Mouse (Mus musculus): ENCODE data around the gene Syvn1.

Gene Syvn1

DNA sequence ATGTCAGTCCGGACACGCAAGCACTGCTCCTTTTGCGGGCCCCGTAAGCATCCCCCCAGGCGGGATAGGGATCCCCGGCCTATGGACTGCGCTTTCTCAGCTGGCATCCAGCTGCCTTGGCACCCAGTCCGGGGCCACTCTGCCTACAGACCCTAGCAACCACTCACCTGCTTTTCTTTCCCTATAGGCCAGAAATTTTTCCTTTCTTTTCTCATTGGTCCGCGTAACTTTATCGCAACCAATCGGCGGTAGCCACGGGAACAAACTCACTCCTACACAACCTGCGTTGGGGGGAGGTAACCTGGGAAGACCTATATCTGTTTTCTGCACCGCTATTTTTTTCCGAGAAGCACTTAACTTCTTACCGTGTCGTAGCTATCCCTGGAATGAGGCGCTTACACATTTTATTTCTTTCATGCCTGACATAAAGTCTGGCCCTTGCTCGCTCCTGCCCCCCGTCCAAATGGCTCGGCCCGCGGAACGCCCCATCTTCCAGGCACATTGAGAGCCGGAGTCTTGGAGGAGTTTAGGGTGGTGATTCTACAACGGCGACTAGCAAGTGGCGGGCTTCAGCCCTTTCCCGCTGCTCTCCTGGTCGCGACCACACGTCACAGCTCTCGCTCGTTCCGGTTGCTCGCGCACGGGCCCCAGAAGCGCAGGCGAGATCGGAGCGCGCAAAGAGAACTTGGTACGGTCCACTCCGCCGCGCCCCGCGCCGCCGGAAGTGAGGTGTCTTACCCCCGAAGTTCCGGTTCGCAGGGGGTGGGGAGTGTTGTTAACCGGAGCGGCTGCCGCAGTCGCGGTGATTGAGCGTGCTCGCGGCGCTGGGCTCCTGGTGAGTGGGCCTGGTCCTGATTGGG is at the start of gene Syvn1:
TSS of gene Syvn1 (plus strand) at position 283 of the 860 bp plus-strand sequence.
- DNase-seq = peak; percentile 94

GRCm38 (mm10) chr19:5998180-5998579 is 48.2 kb upstream of the Syvn1 start:
- DNase-seq = no peak

- DNase-seq = no peak
Observed at GRCm38 (mm10) chr19:5999969-6000368, 46.4 kb upstream of the Syvn1 start.

GRCm38 (mm10) chr19:6005541-6005940 is 40.8 kb upstream of the Syvn1 start:
- DNase-seq = no peak

DNA sequence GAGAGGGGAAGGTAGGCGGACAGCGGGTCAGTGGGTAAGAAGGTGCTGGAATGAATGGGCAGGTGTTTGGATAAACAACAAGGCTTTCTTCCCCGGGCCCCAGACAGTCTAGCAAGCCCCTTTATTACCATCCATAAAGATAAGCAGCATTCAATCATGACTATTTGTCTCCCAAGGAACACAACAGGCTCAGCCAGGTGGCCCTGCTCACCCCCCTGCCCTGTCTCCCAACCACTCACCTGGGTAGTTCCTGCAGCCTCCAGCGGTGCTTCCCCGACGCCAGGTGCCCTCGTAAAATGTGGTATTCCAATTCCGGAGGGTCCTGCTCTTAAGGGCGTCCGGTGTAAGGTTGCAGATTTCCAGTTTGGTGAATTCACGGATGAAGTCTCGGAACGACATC is 39.4 kb upstream of the Syvn1 start:
- DNase-seq = no peak

- no peak for DNase-seq
Observed at GRCm38 (mm10) chr19:6009137-6009536, 37.2 kb upstream of the Syvn1 start.

DNA sequence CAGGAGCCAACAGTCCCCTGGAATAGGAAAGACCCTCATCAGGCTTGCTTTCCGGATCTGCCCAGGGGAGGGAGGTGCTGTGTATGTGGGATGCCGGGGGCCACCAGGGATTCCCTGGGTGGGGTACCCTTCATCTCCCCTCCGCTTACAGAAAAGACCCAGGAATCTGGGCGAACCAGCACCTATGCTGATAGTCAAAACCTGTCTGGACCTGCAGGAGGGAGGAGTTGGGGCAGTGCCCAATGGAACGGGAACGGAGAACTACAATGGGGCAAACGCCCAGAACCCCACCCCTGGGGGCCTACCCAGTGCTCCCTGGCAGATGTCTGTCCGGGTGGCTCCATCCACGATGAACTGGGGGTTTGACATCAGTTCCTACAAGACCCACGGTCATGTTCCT is 32.7 kb upstream of the Syvn1 start:
- DNase-seq = peak; percentile 34

GRCm38 (mm10) chr19:6014991-6015510 is 31.3 kb upstream of the Syvn1 start:
- no peak for DNase-seq

DNA sequence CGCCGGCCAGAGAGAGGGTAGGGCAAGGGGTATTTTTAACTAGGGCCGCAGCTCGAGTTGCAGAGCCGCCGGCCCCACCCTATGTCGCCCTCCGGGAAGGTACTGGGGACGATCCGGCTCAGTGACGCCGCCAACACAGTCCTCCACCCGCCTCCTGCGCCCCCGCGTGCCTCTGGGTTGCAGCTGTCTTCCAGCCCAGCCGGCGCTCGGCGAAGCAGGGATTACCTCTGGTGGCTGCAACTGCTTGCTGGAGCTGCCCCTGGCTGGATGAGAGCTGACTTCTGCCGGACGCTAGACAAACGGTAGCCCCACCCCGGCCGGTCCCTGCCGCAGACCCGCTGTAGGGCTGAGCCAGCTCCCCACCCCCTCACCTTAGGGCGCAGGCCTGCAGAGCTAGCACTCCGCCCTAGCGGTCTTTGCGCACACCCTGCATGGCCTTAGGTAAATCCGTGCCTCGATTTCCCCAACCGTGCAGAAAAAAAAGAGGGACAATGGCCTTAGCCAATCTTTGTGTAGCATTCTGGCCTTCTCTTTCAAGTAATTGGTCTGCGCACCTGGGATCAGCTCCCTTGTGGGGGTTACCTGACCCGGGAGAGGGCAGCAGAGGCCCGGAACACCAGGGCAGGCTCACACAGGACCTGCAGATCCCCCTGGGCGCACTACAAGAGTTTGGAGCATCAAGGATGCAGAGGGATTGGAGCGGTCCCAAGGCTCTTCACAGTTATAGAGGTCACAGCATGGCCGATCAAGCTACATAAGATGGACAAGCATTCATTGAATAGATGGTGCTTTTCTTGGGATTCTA is 30.7 kb upstream of the Syvn1 start, which contains the start of gene Capn1:
TSS of gene Capn1 (minus strand) at position 387 of the 805 bp plus-strand sequence.
- peak; percentile 70 for DNase-seq

DNA sequence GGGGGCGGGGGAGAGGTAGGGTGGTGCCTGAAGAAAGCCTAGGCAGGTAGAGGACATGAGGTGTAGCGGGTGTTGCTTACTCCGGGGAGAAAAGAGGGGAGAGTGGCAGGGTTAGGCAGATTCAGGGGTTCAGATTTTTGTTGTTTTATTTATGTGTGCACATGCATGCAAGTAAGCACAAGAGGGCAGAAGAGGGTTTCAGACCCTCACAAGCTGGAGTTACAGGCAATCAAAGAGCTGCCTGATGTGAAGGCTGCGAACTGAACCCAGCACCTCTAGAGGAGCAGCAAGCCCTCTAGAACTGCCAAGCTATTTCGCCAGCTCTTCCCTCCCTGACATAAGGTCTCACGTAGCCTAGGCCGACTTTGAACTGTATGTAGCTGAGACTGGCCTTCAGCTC is 29.8 kb upstream of the Syvn1 start:
- DNase-seq = peak; percentile 24

GRCm38 (mm10) chr19:6018142-6019089 is 28.0 kb upstream of the Syvn1 start:
- peak; percentile 84 for DNase-seq

- no peak for DNase-seq
Observed at GRCm38 (mm10) chr19:6020276-6020675, 26.1 kb upstream of the Syvn1 start.

DNA sequence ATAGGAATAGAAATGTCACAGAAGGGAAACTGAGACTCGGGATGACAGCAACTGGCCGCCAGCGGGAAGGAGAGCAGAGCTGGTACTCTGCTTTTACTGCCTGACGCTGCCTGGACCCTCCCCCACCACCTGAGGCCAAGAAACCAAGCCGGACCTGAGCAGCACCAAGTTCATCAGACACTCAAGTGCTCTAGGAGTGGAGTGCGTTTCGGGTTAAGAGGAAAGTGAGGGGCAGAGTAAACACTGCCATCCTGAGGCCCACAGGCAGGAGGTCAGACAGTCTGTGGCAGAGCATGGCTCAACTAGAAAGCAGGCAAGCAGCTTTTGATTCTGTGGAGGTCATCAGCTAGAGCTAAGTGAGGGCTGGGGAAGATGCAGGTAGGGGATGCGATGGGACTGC is 23.3 kb upstream of the Syvn1 start:
- DNase-seq = no peak

DNA sequence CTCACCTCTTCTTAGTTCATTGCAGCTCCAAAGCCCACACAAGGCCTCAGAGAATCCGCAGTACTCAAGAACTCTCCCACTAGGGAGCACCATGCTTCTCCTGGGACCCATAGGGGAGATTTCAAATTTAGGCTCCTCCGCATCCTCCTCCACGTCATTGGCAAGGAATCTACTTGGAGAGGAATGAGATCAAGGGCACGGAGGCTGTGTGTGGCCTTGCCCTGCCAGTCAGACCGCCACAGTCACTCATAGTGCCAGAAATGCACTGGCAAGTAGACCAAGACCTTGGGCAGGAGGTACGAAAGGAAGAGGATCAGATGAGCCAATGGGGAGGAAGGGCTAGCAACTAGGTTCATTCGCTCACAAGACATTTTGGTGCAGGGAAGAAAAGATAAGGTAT is 22.4 kb upstream of the Syvn1 start:
- DNase-seq = no peak

DNA sequence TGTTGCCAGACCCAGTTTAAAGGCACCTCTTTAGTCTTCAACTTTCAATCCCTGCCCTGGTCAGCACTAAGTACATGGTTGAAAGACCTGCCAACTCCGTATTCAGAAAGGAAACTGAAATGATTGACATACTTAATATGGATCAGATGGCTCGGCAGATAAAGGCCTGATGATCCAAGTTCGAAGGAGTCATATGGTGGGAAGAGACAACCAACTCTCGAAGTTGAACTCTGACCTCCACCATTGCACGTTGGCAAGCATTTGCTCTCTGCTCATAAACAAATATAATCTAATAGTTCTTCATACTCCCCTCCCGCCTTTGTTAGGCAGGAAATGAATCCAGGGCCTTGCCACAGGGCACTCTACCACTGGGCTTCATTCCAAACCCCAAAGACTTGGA is 17.4 kb upstream of the Syvn1 start:
- no peak for DNase-seq

DNA sequence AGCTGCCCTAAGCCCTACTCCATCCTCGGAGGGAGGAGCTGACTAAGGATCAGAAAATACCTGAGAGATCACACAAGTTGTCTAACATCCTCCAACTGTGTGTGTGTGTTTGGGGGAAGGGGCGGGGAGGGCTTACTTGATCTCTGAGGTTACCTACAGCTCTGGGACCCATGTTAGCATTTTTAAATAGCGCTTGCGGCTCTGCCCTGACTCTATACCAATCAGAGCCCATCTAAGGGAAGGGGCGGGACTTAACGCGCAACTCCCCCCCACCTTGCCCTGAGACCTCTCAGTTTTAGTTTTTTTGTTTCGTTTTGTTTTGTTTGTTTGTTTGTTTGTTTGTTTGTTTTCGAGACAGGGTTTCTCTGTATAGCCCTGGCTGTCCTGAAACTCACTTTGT is 16.9 kb upstream of the Syvn1 start:
- no peak for DNase-seq

DNA sequence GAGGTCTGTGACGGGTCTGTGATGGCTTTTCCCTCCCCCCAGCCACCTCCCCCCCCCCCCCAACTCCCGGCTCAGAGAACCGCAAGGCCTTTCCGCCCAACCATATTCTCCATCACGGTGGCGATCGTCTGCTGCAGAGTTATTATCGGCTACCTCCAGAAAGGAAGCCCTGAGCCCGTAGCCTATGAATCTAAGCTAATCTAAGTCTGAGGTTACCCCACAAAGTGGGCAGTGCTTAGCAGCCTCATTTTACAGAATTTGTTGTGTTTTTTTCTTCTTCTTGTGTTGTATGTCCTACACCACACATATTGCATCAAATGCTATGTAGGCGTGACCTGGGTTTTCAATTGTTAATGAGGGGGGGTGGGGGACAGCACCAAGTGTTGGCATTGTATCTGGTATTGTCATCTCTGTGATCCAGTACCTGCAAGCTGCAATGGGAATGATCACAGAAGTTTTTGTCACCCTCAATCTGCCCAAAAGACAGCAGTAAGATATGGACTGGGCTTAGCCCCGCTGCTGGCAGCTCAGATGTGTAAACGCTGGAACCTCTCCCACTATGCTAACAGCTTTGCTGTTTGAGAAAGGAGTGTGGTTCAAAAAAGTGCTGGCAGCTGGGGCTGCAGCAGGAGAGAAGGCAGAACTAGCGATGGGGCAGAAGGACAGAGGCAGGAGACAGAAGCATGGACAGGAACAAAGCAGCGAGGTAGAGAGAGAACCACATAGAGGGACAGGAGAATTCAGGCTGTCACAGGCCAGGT is 15.7 kb upstream of the Syvn1 start:
- DNase-seq = no peak

GRCm38 (mm10) chr19:6035966-6036585 is 10.3 kb upstream of the Syvn1 start:
- no peak for DNase-seq

DNA sequence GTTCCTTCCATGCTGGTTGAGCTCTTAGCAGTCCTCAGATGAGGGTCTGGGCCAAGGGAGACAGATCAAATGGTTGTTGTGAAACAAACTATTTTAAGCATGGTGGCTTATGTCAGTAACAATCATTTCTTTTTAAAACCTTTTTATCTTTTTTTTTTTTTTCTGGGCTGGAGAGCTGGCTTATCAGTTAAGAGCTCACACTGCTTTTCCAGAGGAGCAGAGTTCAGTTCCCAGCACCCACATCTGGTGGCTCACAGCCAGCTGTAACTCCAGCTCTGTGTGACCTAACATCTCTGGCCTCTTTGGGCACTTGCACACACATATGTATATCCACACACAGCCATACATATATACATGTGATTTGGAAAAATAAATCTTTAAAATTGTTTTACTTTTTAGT is 8.7 kb upstream of the Syvn1 start:
- DNase-seq = no peak

DNA sequence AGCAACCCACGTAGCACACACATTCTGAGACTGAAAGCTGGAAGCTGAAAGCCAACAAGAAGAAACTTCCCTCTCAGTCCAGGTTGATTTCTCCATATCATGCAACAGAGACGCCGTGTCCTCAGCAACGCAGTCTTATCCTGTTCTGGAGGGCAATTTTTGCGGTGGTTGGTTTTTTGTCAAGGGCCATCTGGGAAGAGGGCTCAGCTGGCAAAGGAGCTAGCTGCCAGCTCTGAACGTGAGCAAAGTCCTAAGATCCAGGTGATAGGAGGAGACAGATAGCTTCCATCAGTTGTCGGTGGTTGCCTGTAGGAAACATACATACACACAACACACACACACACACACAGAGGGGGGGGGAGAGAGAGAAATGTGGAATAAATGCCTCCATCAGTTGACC is 8.1 kb upstream of the Syvn1 start:
- no peak for DNase-seq

- DNase-seq = no peak
Observed at GRCm38 (mm10) chr19:6040002-6040401, 6.4 kb upstream of the Syvn1 start.

Data from cerebellum, adult 9-11 months (tissue).